Mouse (Mus musculus) mature B cell (primary cell): Measurements from ENCODE around the gene Gm5475.
"Not testable (repeated sequence)": the region's sequence is repeated elsewhere in the genome, so short reads cannot be mapped to it uniquely, and the experiment has no call there.

Experiments
- in situ Hi-C: fragments of 300-500 bp; cut with MboI; formaldehyde crosslinking; loops from 2 replicates; pipeline ENCODE4 v1.14.3; 2019

Gm5475 gene

DNA sequence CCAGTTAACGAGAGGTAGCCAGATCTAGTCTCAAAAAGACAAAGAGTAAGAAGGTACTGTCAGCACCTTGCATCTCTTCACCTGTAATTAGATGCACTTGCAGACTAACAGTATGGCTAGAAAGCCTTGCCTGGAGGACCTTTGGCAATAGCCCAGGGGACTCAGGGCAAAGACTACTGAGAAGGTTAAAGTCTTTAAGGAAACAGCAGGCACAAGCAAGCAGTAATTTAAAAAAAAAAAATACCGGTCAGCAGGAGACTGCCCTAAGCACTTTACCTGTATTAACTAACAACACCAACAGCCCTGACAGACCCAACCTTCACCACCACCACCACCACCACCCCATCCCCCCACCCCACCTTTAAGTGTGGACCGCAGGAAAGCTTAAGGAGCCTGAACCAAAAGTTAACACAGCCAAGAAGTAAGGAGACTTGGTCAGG is at the start of gene Gm5475:
TSS of gene Gm5475 (plus strand) at position 390 of the 440 bp plus-strand sequence.
- in situ Hi-C loops: not testable (repeated sequence)

DNA sequence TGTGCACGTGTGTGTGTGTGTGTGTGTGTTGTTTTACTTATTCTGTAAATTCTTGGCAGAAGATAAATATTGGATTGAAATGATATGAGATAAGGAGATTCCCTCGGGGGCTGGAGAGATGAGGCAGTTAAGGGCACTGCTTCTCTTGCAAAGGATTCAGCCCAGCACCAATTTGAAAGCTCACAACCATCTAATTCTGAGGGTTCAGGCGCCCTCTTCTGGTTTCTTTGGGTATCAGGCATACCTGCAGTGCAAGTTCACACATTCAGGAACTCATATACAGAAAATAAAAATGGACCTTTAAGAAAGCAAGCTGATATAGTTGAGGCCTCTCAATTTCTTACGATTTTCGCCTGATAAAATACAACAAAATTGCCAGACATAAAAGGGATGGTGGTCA is 46.9 kb upstream of the Gm5475 start:
- in situ Hi-C loops: no loop called here

DNA sequence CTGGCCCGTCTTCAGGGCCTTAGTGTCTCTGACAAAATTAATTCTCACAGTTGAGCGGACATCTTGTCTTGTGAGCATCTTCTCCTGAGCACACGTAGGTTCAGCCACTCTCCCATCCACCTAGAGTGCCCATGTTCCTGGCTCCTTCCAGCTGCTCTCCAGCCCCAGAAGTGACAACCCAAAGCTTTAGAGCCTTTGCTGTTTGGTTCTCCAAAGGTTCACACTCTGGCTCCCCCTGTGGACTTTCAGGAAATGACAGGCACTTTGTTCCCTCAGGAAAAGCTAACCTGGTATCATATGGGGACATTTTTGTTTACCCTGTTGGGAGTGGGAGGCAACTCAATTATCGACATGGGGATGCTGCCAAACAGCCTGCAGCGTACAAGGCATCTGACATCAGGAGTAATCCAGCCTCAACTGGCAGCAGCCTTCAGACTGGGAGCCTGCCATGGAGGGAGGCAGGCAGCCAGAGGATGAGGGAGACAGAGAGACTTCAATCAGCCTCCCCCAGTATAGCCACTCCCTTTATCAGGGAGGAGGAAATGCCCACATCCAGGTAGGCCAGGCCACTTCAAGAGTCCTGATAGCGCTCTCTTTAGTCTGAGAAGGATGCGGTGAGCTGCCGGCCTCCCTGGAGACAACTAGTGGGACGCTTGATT is 44.0 kb upstream of the Gm5475 start:
- in situ Hi-C loops: not testable (repeated sequence)

DNA sequence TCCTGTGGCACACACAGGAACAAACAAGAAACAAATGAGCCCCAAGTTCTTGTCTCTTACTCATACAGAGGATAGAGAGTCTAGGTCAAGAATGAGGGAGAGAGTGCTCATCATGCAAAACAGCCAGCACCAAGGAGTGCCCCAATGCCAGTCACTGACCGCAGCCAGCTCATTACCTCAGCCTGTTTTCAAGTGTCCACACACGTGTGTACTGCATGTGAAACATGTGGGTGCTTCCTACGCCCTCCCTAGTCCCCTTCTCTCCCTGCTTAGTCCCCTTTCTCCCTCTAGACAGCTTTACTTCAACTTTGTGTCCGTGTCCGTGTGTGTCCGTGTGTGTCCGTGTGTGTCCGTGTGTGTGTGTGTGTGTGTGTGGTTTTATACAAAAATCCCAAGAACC is 42.3 kb upstream of the Gm5475 start:
- in situ Hi-C loops: no loop called here

DNA sequence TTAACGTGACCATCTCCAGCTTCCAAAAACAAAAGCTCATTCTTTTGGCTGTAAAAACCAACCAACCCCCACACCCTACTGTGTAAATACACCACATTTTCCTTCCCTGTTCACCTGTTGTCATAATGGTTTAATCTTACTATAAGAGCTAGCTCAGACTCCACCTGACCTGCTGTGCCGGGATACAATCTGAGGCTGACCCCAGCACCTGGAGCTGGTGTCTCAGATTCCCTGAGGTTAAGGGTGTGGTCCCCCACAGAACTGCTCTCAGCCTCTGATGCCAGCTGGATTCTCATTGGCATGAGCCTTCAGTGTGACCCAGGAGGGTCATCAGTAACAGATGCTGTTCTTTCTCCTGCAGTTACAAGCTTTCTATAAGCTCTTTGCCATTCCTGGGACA is 41.8 kb upstream of the Gm5475 start:
- in situ Hi-C loops: no loop called here

DNA sequence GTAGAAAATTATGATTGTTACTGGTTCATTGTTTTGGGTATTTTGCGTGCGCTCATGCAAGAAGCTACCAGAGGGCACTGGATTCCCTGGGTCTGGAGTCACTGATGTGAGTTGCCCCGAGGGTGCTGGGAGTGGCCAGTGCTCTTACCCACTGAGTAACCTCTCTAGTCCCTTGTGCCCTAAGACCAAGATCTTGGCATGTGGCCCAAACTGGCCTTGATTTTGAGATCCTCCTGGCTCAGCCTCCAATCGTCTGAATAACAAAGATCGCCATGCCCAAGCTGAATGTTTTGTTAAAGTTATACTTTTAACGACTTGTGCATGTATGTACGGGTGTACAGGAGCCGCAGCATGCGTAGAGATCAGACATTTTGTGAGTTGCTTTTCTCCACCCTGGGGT is 36.2 kb upstream of the Gm5475 start:
- in situ Hi-C loops: no loop called here

DNA sequence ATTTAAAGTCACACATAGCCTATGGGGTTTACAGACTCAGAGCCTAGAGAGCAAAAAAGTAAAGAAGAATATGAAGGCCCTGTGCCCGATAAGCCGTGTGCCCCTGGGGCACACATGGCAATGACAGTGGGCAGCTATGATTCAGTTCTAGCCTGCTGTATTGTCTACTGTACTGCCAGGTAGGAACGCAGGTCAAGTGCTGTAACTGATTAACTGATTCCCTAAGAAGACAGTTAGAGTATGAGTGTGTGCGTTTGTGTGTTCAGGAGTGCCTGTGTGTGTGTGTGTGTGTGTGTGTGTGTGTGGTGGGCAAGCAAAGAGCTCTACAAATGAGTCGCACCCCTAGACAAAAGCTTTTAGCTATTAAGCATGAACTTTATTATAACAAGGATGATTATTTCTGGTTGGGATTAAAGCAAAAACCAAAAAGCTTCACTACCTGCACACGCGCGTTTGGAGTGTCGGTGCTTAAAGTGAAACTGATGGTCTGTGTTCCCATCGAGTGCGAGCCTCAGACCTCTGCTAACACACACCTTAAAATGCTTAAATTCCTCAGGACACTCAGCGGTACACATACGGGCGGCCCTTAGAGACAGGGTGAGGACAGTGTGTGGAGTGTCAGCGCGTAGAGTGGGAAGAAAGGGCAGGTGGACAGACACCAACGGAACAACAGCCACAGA is 34.3 kb upstream of the Gm5475 start:
- in situ Hi-C loops: no loop called here

DNA sequence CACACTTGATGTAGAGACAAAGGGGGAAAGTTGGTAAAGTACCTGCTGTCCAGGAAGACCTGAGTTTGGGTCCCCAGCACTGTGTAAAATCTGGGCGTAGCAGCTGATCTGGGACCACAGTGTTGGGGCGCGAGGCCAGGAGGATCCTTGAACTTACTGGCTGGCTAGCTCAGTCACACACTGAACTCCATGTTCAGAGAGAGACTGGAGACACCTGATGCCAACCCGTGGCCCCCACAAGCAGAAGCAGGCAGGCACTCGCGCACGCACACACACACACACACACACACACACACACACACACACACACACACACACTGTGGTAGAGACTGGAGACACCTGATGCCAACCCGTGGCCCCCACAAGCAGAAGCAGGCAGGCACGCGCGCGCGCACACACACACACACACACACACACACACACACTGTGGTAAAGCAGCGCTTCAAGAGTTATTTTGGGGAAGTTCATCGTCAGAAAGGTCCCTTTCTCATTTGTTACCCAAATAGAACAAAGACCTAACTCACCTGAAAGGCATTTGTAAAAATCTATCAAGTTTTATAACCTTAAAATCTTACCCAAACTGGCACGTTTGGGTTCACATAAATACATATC is 33.6 kb upstream of the Gm5475 start:
- in situ Hi-C loops: no loop called here

DNA sequence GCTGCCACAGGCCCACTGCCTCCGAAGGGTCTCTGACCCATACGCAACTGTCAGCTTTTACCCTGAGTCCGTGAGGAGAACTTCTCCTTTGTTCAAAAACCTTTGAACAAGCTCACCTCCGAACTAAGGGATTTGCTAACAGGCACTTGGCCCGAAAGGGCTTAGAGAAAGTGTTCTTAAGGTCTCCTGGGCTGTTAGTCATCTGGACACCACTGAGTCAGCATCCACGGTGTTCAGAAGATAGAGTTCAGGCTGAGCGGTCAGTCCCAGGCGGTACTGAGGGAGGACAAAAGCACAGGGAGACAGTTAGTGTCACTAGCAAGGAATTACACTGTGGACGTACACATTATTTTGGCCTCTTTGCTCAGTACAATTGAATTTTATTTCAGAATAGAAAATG is 33.1 kb upstream of the Gm5475 start:
- in situ Hi-C loops: no loop called here

DNA sequence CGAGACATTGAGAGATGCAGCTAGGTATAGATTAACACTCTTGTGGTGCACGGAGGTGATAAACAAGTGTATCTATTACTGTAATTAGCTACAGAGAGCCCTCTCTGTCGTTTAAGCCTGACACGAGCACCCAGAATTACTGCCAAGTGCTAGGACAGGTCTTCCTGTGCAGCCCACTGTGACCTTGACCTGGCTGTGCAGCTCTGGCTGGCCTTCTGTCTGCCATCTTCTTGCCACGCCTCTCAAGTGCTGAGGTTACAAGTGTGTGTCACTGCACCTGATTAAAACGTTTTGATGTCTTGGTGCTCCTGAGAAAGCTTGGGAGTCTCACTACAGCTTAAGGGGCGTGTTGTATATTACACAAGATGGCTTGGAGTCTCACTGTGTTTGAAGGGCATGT is 30.9 kb upstream of the Gm5475 start:
- in situ Hi-C loops: no loop called here

DNA sequence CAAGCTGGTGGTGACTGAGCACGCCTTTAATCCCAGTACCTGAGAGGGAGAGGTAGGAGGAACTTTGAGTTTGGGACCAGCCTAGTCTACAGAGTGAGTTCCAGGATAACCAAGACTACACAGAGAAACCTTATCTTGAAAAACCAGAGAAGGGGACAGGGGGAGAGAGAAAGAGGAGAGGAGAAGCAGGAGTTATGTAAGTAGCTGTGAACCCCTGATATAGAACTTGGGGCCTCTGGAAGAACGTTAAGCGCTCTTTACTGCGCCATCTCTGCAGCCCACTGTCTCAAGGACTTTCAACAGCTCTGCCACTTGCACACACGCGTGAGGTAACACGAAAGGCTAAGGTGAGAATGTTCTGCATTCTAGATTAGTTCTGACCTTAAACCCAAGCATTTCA is 30.3 kb upstream of the Gm5475 start:
- in situ Hi-C loops: no loop called here

DNA sequence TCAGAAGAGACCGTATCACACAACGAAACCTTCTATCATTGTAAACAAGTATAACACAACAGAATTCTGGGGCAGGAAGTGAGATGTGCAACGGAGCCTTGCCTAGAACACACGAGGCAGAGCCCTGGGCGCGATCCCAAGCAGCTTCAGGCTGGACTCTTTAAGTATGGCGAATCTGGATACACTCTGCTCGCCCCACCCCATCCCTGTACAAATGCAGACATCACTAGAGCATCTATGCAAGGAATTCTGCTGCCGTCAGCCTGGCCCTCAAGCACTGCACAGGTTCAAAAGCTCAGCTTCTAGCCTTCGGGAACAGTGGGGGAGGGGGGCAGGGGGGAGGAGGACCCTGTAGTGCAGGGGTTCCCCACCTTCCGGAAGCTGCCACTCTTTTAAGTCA is 28.9 kb upstream of the Gm5475 start:
- in situ Hi-C loops: no loop called here

DNA sequence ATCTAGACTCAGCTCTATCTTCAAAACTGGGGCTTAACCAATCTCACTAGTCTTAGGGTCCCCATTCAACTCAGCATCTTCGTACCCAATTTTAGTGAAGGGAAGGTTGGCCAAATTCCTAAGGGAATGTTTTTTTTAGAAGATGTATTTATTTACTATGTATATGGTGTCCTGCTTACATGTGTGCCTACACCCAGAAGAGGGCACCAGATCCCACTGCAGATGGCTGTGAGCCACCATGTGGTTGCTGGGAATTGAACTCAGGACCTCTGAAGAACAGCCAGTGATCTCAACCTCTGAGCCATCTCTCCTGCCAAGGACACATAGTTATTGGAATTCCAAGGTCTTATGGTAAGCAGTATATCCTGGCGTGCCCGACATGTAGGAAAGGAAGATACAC is 26.4 kb upstream of the Gm5475 start:
- in situ Hi-C loops: no loop called here

DNA sequence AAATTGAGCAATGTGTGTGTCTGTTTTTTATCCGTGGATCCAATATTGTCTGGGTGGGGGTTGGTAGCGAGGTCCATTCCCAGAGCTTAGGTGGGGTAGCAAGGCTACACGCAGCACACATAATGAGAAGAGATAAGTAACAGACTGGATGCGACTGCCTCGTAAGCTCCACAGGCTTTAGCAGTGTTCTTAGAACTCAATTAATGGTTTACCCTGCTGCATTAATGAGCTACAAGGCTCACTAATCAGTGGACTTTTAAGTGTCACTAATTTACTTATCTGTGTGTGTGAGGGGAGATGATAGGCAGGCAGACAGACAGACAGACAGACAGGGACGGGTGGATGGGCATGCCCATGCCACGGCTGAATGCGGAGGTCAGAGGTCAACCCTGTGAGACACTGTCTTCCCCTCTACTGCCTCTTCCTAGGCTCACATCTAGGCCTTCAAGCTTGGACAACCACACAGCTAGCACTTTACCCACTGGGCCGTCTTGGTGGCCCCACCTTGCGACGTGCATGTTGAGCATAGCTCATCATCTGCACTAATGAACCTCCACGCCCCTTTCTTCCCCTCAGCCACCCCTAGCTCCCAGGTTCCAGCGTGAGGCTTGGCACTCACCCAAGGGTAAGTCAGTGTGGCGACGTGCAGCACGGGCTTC is 21.2 kb upstream of the Gm5475 start:
- in situ Hi-C loops: no loop called here

DNA sequence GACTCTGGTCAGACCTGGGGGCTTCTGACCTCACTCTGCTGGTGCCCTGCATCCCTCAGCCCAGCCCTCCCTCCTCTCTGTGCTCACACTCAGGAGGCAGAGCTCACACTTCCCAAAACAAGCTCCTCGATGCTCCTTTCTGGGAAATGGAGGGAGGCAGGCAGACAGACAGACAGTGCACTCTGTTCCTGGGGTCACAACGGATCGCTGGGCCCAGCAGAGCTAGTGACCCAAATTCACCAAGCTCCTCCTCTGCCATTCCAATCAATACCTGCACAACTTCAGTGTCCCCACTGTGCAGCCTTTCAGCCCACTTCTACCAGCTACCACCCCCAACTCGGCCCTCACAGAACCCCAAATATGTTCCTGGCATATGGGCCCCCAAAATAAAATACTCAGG is 20.1 kb upstream of the Gm5475 start:
- in situ Hi-C loops: no loop called here

DNA sequence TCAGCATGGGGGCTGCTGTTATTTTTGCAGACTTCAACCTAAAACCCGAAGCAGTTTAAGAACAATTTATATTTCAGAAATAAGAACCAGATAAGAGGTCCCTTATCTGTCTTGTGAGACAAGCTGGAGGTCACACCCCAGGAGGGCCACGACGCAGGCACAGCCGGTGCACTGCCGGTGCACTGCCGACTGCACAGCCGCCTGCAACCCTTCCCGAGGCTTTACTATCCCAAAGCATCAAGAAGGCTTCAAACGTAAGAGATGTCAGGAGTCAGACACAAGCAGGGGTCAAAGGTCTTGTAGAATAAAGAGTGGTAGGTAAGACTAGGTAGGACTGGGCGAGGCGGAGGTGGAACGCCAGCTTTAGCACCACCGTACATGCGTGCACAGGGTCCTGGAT is 19.6 kb upstream of the Gm5475 start:
- in situ Hi-C loops: no loop called here

DNA sequence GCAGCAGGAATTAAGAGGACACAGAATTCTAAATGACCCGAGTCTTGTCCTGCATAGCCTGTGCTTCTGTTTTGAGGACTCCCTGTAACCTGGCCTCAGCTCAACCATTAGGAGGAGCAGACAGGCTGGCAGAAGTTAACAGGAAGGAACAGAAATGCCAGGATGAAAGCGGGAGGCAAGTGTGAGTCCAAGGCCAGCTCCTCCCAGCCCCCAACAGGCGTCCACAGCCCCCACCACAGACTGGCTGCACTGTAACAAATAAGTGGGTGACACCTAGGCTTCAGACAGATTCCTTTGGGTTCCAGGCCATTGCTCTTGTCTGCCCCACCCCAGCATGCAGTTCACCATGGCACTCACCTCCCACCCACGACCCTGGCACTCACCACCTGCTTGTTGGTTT is 19.1 kb upstream of the Gm5475 start:
- in situ Hi-C loops: no loop called here

DNA sequence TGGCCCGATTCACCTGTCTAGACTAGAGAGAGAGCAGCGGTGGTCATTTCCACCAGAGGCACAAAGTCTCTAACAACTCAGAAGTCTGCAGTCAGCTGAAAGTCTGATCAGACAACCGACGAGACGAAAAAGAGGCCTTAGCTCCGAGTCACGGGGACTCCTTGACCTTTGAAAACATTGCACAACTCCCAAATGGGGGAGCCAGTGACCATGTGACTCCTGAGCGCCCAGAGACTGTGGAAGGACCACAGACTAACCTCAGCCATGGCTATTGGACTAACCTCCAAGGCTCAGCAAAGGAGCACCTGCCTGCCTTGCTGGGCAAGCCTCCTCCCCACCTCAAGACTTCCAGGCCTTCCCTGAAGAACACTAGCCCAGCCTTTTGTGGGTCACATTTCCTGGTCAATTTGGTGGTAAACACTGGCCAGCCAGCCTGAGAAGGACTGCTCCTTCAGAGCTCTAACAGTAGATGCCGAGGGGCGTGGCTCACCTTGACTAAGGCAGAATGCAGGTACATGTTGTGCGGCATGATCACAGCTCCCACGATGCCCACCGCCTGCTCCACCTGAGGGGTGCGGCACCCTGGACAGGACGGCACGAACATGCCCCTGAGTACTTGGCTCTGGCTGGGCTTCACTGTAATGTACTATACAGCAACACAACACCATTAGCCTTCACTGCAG is 18.5 kb upstream of the Gm5475 start:
- in situ Hi-C loops: no loop called here

DNA sequence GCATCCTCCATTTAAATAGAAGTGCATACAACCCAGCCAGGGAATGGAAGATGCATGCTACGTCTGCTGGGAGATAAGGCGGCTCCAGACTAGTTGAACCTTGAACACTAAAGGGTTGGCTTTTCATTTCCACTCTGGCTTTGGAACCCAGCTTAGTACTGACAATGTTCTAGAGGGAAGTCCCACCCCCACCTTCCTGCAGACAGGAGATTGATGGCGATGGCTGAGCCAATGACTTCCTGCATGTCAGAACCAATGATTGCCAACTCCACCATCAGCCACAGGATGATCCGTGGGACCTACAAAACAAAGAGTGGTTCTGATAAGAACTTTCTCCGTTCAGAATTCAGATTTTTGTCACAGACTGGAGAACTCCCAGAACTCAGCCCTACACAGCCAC is 15.9 kb upstream of the Gm5475 start:
- in situ Hi-C loops: no loop called here

DNA sequence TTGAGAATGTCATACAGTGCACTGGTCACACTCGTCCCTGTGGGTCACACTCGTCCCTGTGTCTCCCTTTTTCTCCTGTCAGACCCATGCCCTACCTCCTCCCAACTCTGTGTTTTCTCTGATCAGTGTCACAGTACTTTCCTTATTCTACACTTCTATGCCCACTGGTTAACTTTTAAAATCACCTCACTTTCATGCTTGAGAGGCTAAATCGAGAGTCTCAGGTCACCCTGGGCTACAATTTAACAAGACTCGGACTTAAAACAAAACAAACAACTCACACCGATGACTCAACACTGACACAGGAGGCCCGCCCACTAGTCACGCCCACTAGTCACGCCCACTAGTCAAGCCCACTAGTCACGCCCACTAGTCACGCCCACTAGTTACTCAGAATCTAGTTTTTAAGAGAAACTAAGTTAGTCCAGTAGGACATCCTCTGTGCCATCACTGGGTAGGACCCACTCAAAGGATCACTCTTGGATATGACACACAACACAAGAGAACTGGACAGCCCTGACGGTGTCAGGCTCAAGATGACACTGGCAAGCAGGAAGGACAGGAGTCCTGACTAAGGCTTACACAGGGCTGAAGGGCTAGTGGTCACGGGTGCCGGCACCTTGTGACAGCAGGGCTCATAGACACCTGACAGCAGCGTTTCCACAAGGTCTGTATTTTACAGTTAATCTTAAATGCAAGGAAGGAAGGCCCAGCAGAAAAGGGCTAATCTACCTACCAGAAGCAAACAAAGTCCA is 10.9 kb upstream of the Gm5475 start:
- in situ Hi-C loops: no loop called here

DNA sequence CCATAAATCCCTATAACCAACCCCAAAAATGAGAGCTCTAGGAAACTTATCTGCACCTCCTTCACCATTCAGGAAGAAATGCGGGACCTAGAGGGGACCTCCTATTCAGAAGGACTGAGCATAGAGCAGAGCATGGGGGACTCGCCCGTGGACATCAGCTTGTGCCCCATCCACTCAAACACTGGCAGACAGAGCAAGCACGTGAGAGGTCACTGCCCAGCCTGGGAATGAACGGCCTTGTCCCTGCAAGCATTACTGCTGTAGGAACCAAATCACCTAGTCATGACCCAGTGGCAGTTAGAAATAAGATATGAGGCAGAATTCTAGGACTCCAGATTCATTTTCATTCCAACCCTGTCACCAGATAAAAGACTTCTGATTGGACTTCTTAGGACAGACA is 10.2 kb upstream of the Gm5475 start:
- in situ Hi-C loops: no loop called here

DNA sequence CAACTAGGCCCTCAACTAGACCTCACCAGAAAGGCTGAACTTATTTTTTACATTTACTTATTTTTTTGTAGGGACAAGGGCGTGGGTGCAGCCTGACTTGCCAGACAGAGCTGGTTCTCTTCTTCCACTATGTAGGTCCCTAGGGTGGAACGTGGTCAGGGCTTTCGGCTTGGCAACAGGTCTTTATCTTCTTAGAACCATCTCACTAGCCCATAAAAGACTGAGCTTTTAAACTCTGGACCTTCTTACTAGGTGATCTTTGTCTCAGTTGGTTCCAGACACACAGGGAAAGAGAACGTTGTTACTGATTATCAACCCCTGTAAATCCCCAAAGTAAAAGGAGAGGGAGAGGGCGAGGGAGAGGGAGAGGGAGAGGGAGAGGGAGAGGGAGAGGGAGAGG is 8.6 kb upstream of the Gm5475 start:
- in situ Hi-C loops: no loop called here
